Mouse (Mus musculus): ENCODE results near the gene Jmjd1c. TPM values are rescaled to one million over a fixed set of nuclear protein-coding genes. Genes with fewer than 3 reads are reported as not detected.

Jmjd1c gene
- total RNA-seq, 2 experiments from 2014 or later: 24.9 to 26.1 TPM

- intact Hi-C loops (cut with DNase I; ENCODE audit: low total_unique reads): no loop called here
- DNase-seq: no peak
These were observed 187.6 kb downstream of the Jmjd1c start for GRCm38 (mm10) chr10:67283516-67283915.

DNA sequence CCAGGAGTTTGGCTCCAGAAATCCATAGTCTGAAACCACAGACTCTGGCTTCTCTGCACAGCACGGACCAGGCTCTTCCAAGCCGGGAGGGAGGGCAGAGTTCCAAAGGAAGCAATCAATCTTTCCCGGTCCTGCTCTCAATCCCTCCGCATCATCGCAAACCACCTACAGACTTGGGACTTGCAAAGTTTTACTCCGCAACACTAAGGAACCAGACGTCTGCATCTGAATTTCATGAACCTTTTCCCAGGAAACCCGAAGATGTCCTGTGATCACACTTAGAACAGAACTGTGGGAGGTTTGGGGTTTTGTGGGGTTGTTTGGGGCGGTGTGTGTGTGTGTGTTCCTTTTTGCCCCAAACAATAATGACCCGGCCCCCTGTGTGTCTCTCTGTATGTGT, 188.4 kb downstream of the Jmjd1c start:
- peak; percentile 43 for DNase-seq
- intact Hi-C loops (cut with DNase I; ENCODE audit: low total_unique reads): no loop called here

DNA sequence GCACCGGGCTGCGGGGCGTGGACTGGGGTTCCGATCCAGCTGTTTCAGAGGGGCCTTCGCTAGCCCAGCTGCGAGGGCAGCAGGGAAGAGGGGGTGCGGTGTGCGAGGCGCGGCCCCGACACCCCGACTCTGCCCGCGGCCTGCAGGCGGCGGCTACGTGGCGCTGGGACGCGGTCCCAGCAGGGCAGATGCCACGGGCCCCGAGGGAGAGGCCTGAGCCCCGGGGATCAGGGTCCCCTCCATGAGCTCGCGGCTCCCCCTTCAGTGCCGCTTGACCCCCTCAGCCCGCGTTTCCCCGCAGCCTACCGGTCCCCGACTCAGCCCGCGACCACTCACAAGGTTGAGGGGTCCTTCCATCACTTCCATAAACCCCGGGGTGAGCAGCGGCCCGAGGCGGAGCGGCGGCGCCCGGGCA, 188.8 kb downstream of the Jmjd1c start:
- intact Hi-C loops (cut with DNase I; ENCODE audit: low total_unique reads): no loop called here
- DNase-seq: peak; percentile 25

DNA sequence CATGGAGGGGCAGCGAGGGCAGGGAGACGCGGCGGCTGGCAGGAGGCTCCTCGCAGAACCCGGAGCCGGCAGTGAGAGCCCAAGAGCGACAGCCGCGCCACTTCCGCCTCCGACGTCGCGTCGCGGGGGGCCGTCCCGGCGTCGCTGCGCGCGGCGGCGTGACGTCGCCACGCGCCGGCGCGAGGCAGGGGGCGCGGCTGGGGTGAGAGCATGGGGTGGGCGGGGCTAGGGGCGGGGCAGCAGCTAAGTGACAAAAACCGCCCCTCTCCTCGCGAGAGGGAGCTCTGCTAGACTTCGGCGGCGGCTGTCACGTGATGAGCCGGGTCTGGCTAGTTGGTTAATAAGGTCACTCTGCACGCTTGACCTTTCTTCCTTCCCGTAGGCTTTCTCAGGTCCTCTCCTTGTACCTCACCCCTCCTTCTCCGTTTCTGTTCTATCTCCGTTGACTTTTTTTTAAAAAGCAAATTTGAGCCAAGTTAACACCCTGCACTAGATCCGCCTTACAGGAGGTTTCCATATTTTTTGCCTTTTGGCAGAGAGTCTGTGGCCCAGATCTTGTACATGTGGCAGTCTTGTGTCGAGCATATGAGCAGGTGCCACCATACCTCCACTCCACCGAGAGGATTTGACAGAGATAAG, 189.4 kb downstream of the Jmjd1c start, which contains the start of gene Nrbf2:
Gene Nrbf2, minus strand, starts transcription at position 130 of the 639 bp plus-strand sequence.
- intact Hi-C loops (cut with DNase I; ENCODE audit: low total_unique reads): no loop called here

DNA sequence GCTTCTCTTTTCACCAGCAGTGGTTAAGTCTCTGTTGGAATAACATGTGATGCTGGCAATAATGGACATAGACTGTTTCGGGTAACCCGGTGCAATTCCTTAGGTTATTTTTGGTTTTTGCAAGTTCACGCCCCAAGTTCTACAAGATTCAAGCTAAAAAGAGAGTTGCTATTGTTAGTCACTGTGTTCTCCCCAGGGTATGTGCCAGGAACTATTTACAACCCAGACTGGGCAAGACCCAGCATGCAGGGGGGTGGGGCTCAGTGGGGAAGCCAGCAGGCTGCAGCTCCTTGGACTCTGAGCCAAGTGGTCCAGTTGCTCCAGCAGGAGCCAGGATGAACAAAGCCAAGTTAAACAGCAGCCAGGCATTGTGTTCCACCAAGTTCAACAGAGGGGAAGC, 192.0 kb downstream of the Jmjd1c start:
- DNase-seq: peak; percentile 87
- intact Hi-C loops (cut with DNase I; ENCODE audit: low total_unique reads): no loop called here

More for the DNA sequence above, 189.4 kb downstream of the Jmjd1c start, which contains the start of gene Nrbf2:
- peak; percentile 89 for DNase-seq

DNA sequence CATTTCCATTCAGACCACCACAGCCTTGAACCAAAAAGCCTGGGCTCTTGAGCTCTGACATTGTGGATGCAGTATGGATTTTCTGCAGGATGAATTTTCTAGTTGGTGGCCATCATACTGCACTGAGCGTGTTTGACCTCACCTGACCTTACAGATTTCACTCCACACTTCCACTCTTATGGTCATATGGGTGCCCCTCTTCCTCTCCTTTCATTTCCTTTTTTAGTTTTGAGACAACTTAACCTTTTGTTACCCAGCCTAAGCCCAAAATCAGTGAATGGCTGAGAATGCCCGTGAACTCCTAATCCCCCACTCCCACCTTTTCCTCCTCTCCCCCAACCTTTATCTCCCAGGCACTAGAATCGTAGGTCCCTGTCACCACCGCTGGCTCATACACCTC, 194.7 kb downstream of the Jmjd1c start:
- DNase-seq: no peak
- intact Hi-C loops (cut with DNase I; ENCODE audit: low total_unique reads): no loop called here

DNA sequence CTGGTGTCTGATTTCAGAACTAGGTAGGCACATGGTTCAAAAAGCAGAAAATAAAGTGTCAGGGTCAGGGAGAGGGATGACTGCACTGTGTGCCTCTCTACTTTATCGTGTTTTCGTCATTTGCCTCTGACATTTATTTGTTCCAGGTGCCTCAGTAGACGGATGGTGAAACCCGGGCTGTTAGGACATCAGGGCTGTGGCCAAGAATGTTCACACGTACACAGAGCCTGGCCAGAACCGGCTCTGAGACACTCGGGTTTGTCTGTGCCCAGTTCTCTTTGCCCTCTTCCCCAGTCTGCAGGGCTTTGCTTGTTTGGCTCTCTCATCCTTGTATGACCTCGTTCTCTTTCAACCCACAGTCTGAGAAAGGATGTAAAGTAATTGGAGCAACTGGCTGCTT, 195.2 kb downstream of the Jmjd1c start:
- DNase-seq: no peak
- intact Hi-C loops (cut with DNase I; ENCODE audit: low total_unique reads): no loop called here

- DNase-seq: no peak
- intact Hi-C loops (cut with DNase I; ENCODE audit: low total_unique reads): no loop called here
These were observed 199.4 kb downstream of the Jmjd1c start for GRCm38 (mm10) chr10:67295331-67295730.

DNA sequence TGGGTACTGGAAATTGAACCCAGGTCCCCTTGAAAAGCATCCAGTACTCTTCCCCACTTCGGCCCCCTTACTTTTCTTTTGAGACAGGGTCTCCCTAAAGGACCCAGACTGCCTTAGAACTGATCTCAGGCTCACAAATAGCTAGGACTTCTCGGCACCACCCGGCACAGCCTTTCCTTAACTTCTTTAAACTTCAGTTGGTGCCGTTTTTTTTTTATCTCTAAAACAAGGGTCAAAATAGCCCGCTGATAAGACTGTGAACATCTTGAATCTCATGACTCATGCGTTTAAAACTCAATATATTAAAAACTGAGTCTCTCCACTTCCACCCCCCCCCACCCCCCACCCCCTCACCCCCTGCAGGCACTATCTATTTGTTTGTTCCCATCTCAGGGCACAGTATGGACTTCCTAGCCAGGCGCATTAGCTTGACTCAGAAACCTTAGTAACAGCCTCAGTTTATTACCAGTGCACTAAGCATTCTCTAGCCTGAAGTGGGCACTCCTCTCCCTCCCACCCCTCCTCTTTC, 200.1 kb downstream of the Jmjd1c start:
- DNase-seq: no peak
- intact Hi-C loops (cut with DNase I; ENCODE audit: low total_unique reads): no loop called here

DNA sequence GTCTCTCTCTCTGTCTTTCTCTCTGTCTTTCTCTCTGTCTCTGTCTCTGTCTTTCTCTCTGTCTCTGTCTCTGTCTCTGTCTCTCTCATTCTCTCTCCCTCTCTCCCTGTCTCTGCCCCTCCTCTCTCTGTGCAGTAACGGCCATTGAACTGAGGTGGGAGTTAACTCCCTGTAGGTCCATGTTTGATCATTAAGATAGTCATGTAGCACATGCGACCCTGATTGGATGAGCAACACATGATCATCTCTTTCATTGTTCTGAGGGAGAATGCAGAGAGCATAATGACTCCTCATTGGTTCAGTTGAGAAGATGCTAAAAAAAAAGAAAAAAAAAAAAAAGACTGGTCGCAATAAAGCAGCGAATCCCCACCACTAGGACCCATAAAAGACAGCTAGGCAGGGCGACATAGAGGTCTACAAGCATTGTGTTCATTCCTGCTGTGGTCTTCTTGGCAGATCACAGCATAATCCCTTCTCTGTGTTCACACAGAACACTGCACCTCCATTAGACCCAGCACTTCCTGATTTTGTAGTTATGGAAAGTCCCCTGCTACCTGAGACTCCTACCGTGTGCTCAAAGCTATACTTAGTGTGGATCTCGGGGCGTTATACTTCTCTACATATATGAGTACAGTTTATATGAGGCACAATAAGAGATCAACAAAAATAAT, 200.7 kb downstream of the Jmjd1c start:
- intact Hi-C loops (cut with DNase I; ENCODE audit: low total_unique reads): no loop called here
- DNase-seq: no peak

- intact Hi-C loops (cut with DNase I; ENCODE audit: low total_unique reads): no loop called here
- DNase-seq: no peak
These were observed 201.4 kb downstream of the Jmjd1c start for GRCm38 (mm10) chr10:67297175-67297855.

GRCm38 (mm10) chr10:67298856-67299255, 202.9 kb downstream of the Jmjd1c start:
- DNase-seq: peak; percentile 24
- intact Hi-C loops (cut with DNase I; ENCODE audit: low total_unique reads): no loop called here

GRCm38 (mm10) chr10:67299285-67299684, 203.4 kb downstream of the Jmjd1c start:
- no peak for DNase-seq
- intact Hi-C loops (cut with DNase I; ENCODE audit: low total_unique reads): no loop called here

DNA sequence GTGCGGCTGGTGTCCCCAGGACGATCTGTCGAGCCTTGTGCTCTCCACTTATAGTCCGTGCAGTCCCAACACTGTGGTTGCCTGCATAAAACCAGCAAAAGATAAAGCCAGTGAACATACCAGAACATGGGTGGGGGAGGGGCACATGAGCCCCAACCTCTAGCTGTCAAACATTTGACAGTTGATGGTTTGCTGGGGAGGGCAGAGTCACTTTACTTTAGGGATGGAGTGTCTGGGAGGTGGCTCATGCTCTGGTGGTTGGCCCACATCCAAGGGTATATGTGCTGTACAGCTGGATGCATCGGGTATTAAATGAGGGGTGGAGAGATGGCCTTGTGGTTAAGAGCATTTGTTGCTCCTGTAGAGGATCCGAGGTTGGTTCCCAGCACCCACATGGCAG, 205.1 kb downstream of the Jmjd1c start:
- intact Hi-C loops (cut with DNase I; ENCODE audit: low total_unique reads): loop anchor here (10.0 kb wide), 1 partner anchor 396 kb away; no protein-coding TSS in a partner anchor
- DNase-seq: no peak

- intact Hi-C loops (cut with DNase I; ENCODE audit: low total_unique reads): loop anchor here (10.0 kb wide), 1 partner anchor 398 kb away; no protein-coding TSS in a partner anchor
- no peak for DNase-seq
These were observed 206.4 kb downstream of the Jmjd1c start for GRCm38 (mm10) chr10:67302340-67302739.

Other genes starting within 250 kb of the Jmjd1c start
- 10 to 100 TPM; 16.9 to 18.6 TPM for gene Reep3, start 820 bp downstream of the Jmjd1c start, total RNA-seq (2021)
- 10 to 100 TPM in 1 of 2 experiments, 1 to 10 TPM in 1; 8.7 to 12.4 TPM for gene Nrbf2, start 189.2 kb downstream of the Jmjd1c start, total RNA-seq (2021)

Measured in gastrocnemius, postnatal 14 days (tissue).